ENCODE assay signal across 25 mouse cellular contexts in genomic region chr14:116586742-116587141, GRCm38 (mm10).
A peak's percentile ranks its signal among the peaks of the same experiment; 100 is the strongest.
DNase-seq lines count a peak whose midpoint lies in the region; ATAC-seq and TF ChIP-seq lines count a peak whose summit lies in the region.
"Had no signal": no experiment of that assay in that cellular context is flagged by ENCODE, and none has a peak within 500 bp of the region (broad histone marks: within the 10 kb centered on the region; RNA-seq: fewer than 3 reads in every experiment).

No protein-coding gene starts in this region.

- TF ChIP-seq POLR2A in CH12.LX (IDR thresholded peaks at IDR 0.05; ENCODE audit: low read depth, low read length), result no peak

- H3K4me1 ChIP-seq in heart, embryonic 12.5 days (replicated peaks), result no peaks in the 10 kb centered on the region
- no peaks in the 10 kb centered on the region for H3K4me1 ChIP-seq in kidney, embryonic 14.5 days (ENCODE audit: control insufficient read depth, insufficient read depth, low read length)
- H3K4me1 ChIP-seq in CH12.LX (ENCODE audit: control insufficient read depth in 1 of 2, insufficient read depth in 2 of 2), result peaks cover 6 to 28% of the 10 kb centered on the region in 2 experiments
- H3K4me1 ChIP-seq: embryonic facial prominence, embryonic 13.5 days; forebrain, embryonic 12.5 days; limb, embryonic 15.5 days; megakaryocyte, embryonic 14.5 days; midbrain, embryonic 13.5 days had no signal

- no peak for TF ChIP-seq RAD21 in CH12.LX (IDR thresholded peaks at IDR 0.05; ENCODE audit: low read depth, low read length)

- peak; percentile 35 to 52 for DNase-seq in heart, adult 18-20 months
- peak; percentile 27 to 38 for DNase-seq in kidney, postnatal 4 days
- no peak for DNase-seq in CH12.LX (ENCODE audit: extremely low read depth)
- DNase-seq in NIH3T3 (ENCODE audit: low read depth), result peak; percentile 1
- no peak for DNase-seq in testis, postnatal 14 days (ENCODE audit: low spot score)
- DNase-seq: adrenal gland, postnatal 14 days; cerebellum, adult 2 months; cerebellum, postnatal 36 days; embryo, embryonic 11 days; kidney, adult 9 months; left cerebral cortex, postnatal 4 days; thymus, adult 2 months; thymus, postnatal 4 days had no signal

- no peaks in the 10 kb centered on the region for H3K36me3 ChIP-seq in heart, embryonic 12.5 days
- H3K36me3 ChIP-seq in kidney, embryonic 14.5 days (ENCODE audit: control insufficient read depth, insufficient read depth, low read length), result no peaks in the 10 kb centered on the region
- no peaks in the 10 kb centered on the region for H3K36me3 ChIP-seq in CH12.LX (replicated peaks in 1 of 2; ENCODE audit: control insufficient read depth in 1 of 2, insufficient read depth in 1 of 2, low read length in 1 of 2)
- H3K36me3 ChIP-seq: embryonic facial prominence, embryonic 13.5 days; forebrain, embryonic 12.5 days; limb, embryonic 15.5 days; midbrain, embryonic 13.5 days had no signal

- no peak overlapping the region for H3K4me2 ChIP-seq in heart, embryonic 12.5 days
- no peak overlapping the region for H3K4me2 ChIP-seq in kidney, embryonic 14.5 days (replicated peaks; ENCODE audit: low read depth, low read length)
- no peak overlapping the region for H3K4me2 ChIP-seq in CH12.LX (ENCODE audit: insufficient read depth, low read depth, poor library complexity, severe bottlenecking)
- H3K4me2 ChIP-seq: embryonic facial prominence, embryonic 13.5 days; forebrain, embryonic 12.5 days; hindbrain, embryonic 14.5 days; limb, embryonic 15.5 days; midbrain, embryonic 13.5 days had no signal

- dilution Hi-C loops in CH12.LX (cut with MboI; ENCODE audit: extremely low pct_ligation_motif_present, extremely low pct_unique_long_range_greater_than_20kb, low sequenced_read_pairs), result no loop called here

- H3K27ac ChIP-seq in heart, embryonic 12.5 days (ENCODE audit: poor library complexity, severe bottlenecking), result no peak overlapping the region
- H3K27ac ChIP-seq in kidney, embryonic 14.5 days (ENCODE audit: low read depth, low read length), result no peak overlapping the region
- H3K27ac ChIP-seq in CH12.LX (ENCODE audit: insufficient read depth, low read depth), result no peak overlapping the region
- H3K27ac ChIP-seq: embryonic facial prominence, embryonic 13.5 days; forebrain, embryonic 12.5 days; hindbrain, embryonic 14.5 days; limb, embryonic 15.5 days; liver, embryonic 14.5 days; midbrain, embryonic 13.5 days had no signal

- WGBS in heart, embryonic 12.5 days, result 70% methylated on average over 4 of the region's 4 CpGs
- 70% methylated on average over 4 of the region's 4 CpGs for WGBS in kidney, embryonic 14.5 days

- no peak for TF ChIP-seq CTCF in CH12.LX (conservative IDR thresholded peaks at IDR 0.05 in 1 of 2, IDR thresholded peaks at IDR 0.05 in 1 of 2; ENCODE audit: low read depth in 2 of 2, low read length in 2 of 2)

- no peak for ATAC-seq in heart, embryonic 12.5 days (ENCODE audit: insufficient number of reproducible peaks, low FRiP score)
- no peak for ATAC-seq in kidney, embryonic 14.5 days (ENCODE audit: low FRiP score, low TSS enrichment)
- ATAC-seq in CD4-positive, CD25-positive, alpha-beta regulatory T cell, adult 4 months, result no peak
- ATAC-seq: inflammation-experienced regulatory T-cells, adult 6 months; midbrain, embryonic 13.5 days had no signal

- H3K9ac ChIP-seq in heart, embryonic 12.5 days, result no peak overlapping the region
- no peak overlapping the region for H3K9ac ChIP-seq in kidney, embryonic 14.5 days (ENCODE audit: low read depth, low read length)
- H3K9ac ChIP-seq in CH12.LX (ENCODE audit: insufficient read depth, low read depth), result no peak overlapping the region
- H3K9ac ChIP-seq: embryonic facial prominence, embryonic 13.5 days; forebrain, embryonic 12.5 days; hindbrain, embryonic 14.5 days; limb, embryonic 15.5 days; liver, embryonic 14.5 days; midbrain, embryonic 13.5 days had no signal

- H3K9me3 ChIP-seq in heart, embryonic 12.5 days (replicated peaks), result no peaks in the 10 kb centered on the region
- no peaks in the 10 kb centered on the region for H3K9me3 ChIP-seq in kidney, embryonic 14.5 days (ENCODE audit: control insufficient read depth, low read length)
- H3K9me3 ChIP-seq in CH12.LX (replicated peaks; ENCODE audit: low read length), result no peaks in the 10 kb centered on the region
- H3K9me3 ChIP-seq: embryonic facial prominence, embryonic 13.5 days; forebrain, embryonic 12.5 days; limb, embryonic 15.5 days; midbrain, embryonic 13.5 days had no signal

- H3K79me2 ChIP-seq in CH12.LX (replicated peaks; ENCODE audit: control insufficient read depth, extremely low read depth, insufficient read depth, poor library complexity, severe bottlenecking), result no peaks in the 10 kb centered on the region

- TF ChIP-seq EP300 in CH12.LX (IDR thresholded peaks at IDR 0.05; ENCODE audit: low read length), result peak; percentile 64

- in situ Hi-C loops in CH12.LX (cut with MboI; ENCODE audit: low pct_ligation_motif_present, low pct_unique_long_range_greater_than_20kb, low sequenced_read_pairs), result loop anchor here (25.0 kb wide), 1 partner anchor 351 kb away; the partner anchor contains the start of gene Gpc6

- H3K27me3 ChIP-seq in heart, embryonic 12.5 days (replicated peaks), result no peaks in the 10 kb centered on the region
- H3K27me3 ChIP-seq in kidney, embryonic 14.5 days (ENCODE audit: control insufficient read depth, insufficient read depth, low read length), result no peaks in the 10 kb centered on the region
- H3K27me3 ChIP-seq in CH12.LX (replicated peaks), result no peaks in the 10 kb centered on the region
- H3K27me3 ChIP-seq: embryonic facial prominence, embryonic 13.5 days; forebrain, embryonic 12.5 days; limb, embryonic 15.5 days; megakaryocyte, embryonic 14.5 days; midbrain, embryonic 13.5 days had no signal

- no peak overlapping the region for H3K4me3 ChIP-seq in heart, embryonic 12.5 days
- no peak overlapping the region for H3K4me3 ChIP-seq in kidney, embryonic 14.5 days (ENCODE audit: low read length)
- H3K4me3 ChIP-seq in CH12.LX (replicated peaks in 1 of 3; ENCODE audit: low read depth in 2 of 3, low read length in 2 of 3, poor library complexity in 1 of 3), result no peak overlapping the region
- H3K4me3 ChIP-seq: embryonic facial prominence, embryonic 13.5 days; erythroblast, embryonic 14.5 days; forebrain, embryonic 12.5 days; limb, embryonic 15.5 days; megakaryocyte, embryonic 14.5 days; midbrain, embryonic 13.5 days had no signal

TF ChIP-seq in CH12.LX, 34 proteins besides CTCF, POLR2A, EP300 and RAD21:
- TF ChIP-seq UBTF (IDR thresholded peaks at IDR 0.05; ENCODE audit: low read depth, low read length) (no peak), USF2 (conservative IDR thresholded peaks at IDR 0.05; ENCODE audit: low read depth, low read length) (no peak), MEF2A (IDR thresholded peaks at IDR 0.05; ENCODE audit: borderline replicate concordance, low read depth, low read length) (no peak), ZKSCAN1 (IDR thresholded peaks at IDR 0.05; ENCODE audit: borderline replicate concordance, low read depth, low read length) (no peak), MAZ (IDR thresholded peaks at IDR 0.05; ENCODE audit: low read depth, low read length) (no peak), BHLHE40 (IDR thresholded peaks at IDR 0.05; ENCODE audit: low read depth, low read length) (0 out of 2 replicates have a peak, but pooled peaks have one; percentile 24), SMC3 (IDR thresholded peaks at IDR 0.05; ENCODE audit: low read depth, low read length) (no peak), NRF1 (IDR thresholded peaks at IDR 0.05; ENCODE audit: low read depth, low read length) (no peak), JUND (conservative IDR thresholded peaks at IDR 0.05; ENCODE audit: low read depth, low read length) (no peak), PAX5 (IDR thresholded peaks at IDR 0.05; ENCODE audit: low read length) (no peak), E2F4 (IDR thresholded peaks at IDR 0.05; ENCODE audit: insufficient replicate concordance, low read depth, low read length) (no peak), MAX (IDR thresholded peaks at IDR 0.05; ENCODE audit: low read length) (no peak), MYC (IDR thresholded peaks at IDR 0.05; ENCODE audit: low read depth, low read length) (no peak), TCF12 (IDR thresholded peaks at IDR 0.05; ENCODE audit: low read depth, low read length) (no peak), ZMIZ1 (IDR thresholded peaks at IDR 0.05; ENCODE audit: low read depth, low read length) (no peak), IRF4 (IDR thresholded peaks at IDR 0.05; ENCODE audit: low read depth, low read length) (peak; percentile 80), KAT2A (IDR thresholded peaks at IDR 0.05; ENCODE audit: insufficient replicate concordance, low read length) (no peak), HCFC1 (IDR thresholded peaks at IDR 0.05; ENCODE audit: low read depth, low read length) (no peak), RCOR1 (conservative IDR thresholded peaks at IDR 0.05; ENCODE audit: low read depth, low read length) (no peak), JUN (IDR thresholded peaks at IDR 0.05; ENCODE audit: insufficient read depth, low read depth, low read length) (no peak), ZC3H11A (IDR thresholded peaks at IDR 0.05; ENCODE audit: low read depth, low read length) (no peak), POLR2AphosphoS2 (IDR thresholded peaks at IDR 0.05; ENCODE audit: low read depth, low read length) (no peak), ETS1 (conservative IDR thresholded peaks at IDR 0.05; ENCODE audit: low read depth, low read length) (0 out of 2 replicates have a peak, but pooled peaks have one; percentile 8)

Comparison
In these comparisons a context has a peak if more than half of its experiments do, and no peak if none do; other contexts are left out.
1. DNase-seq: peak in heart, adult 18-20 months (2 of 2), kidney, postnatal 4 days (2 of 2) and NIH3T3 (single experiment); none in CH12.LX (single experiment) and testis, postnatal 14 days (single experiment).